Mouse (Mus musculus) heart, embryonic 16.5 days (tissue): Measurements from ENCODE around the gene Clmp. TPM values are rescaled to one million over a fixed set of nuclear protein-coding genes. Genes with fewer than 3 reads are reported as not detected.

Source experiments
- ATAC-seq: fragments of 200-750 bp; cut with Nextera tagmentation; replicated peaks from 2 replicates; pipeline ENCODE4 v1.8.0; 2017; ENCODE audit warnings: moderate number of reproducible peaks; ENCODE audit not compliant: insufficient read depth, low FRiP score; ENCODE audit errors: extremely low read depth
- H3K27ac ChIP-seq: fragments of 300-500 bp; sonication (generic); 2 replicates; pipeline ENCODE4 v1.5.1; 2014; ENCODE audit warnings: mild to moderate bottlenecking, low read length, control low read depth, moderate library complexity
- H3K27me3 ChIP-seq: fragments of 300-500 bp; sonication (generic); 2 replicates; pipeline ENCODE4 v1.6.1; 2014; ENCODE audit warnings: low read length, mixed read lengths; ENCODE audit not compliant: control insufficient read depth, insufficient read depth
- H3K36me3 ChIP-seq: fragments of 300-500 bp; sonication (generic); 2 replicates; pipeline ENCODE4 v1.6.1; 2014; ENCODE audit not compliant: control insufficient read depth, insufficient read depth
- H3K4me1 ChIP-seq: fragments of 300-500 bp; sonication (generic); 2 replicates; pipeline ENCODE4 v1.6.1; 2014; ENCODE audit warnings: low read length, mixed read lengths; ENCODE audit not compliant: control insufficient read depth, insufficient read depth
- H3K4me2 ChIP-seq: fragments of 300-500 bp; sonication (generic); 2 replicates; pipeline ENCODE4 v1.6.1; 2014; ENCODE audit warnings: low read depth, mild to moderate bottlenecking, control low read depth, low read length
- H3K4me3 ChIP-seq: fragments of 300-500 bp; sonication (generic); 2 replicates; pipeline ENCODE4 v1.5.1; 2014; ENCODE audit warnings: mild to moderate bottlenecking, control low read depth, low read length
- H3K9ac ChIP-seq: fragments of 300-500 bp; sonication (generic); 2 replicates; pipeline ENCODE4 v1.6.1; 2014; ENCODE audit warnings: low read length, control low read depth
- H3K9me3 ChIP-seq: fragments of 300-500 bp; sonication (generic); replicated peaks from 2 replicates; pipeline ENCODE4 v1.6.1; 2016; ENCODE audit warnings: low read length; ENCODE audit not compliant: control insufficient read depth
- WGBS: fragments of 180-500 bp; shearing (Covaris S2); extraction: QIAGEN DNeasy Blood & Tissue Kit; methylation state at CpG from one replicate; pipeline ENCODE4 v1.1.7; 2014; 5-methylcytosine and 5-hydroxymethylcytosine counted together
- polyA plus RNA-seq: library from polyadenylated mRNA; unstranded; fragments of >200 nt; fragmentation: Nextera tagmentation; extraction: Ambion mirVana; gene quantifications from 2 replicates; pipeline ENCODE4 v1.2.1, GENCODE M21; 2015

Gene Clmp
- polyA plus RNA-seq, 1 experiment from 2014 or later, result 7.4 TPM

- under 1% methylated on average over 23 of the region's 23 CpGs for WGBS
- Histone ChIP-seq H3K27ac (peak overlapping the region; percentile 83), H3K4me2 (peak overlapping the region; percentile 99), H3K4me1 (no peaks in the 10 kb centered on the region; the same call in 1 of the 2 replicates), H3K9me3 (no peaks in the 10 kb centered on the region), H3K36me3 (no peaks in the 10 kb centered on the region), H3K4me3 (peak overlapping the region; percentile 69), H3K9ac (peak overlapping the region; percentile 81), H3K27me3 (peaks cover 23% of the 10 kb centered on the region)
- peak; percentile 35 for ATAC-seq
Measured at GRCm38 (mm10) chr9:40686421-40686899, 698 bp downstream of the Clmp start.

GRCm38 (mm10) chr9:40687053-40687452 is 1.3 kb downstream of the Clmp start:
- Histone ChIP-seq H3K36me3 (no peaks in the 10 kb centered on the region), H3K4me2 (peak overlapping the region; percentile 99), H3K9ac (peak overlapping the region; percentile 81), H3K27me3 (peaks cover 23% of the 10 kb centered on the region), H3K9me3 (no peaks in the 10 kb centered on the region), H3K4me1 (no peaks in the 10 kb centered on the region; the same call in 1 of the 2 replicates), H3K4me3 (peak overlapping the region; percentile 69), H3K27ac (peak overlapping the region; percentile 83)
- 65% methylated on average over 5 of the region's 5 CpGs for WGBS
- no peak for ATAC-seq

DNA sequence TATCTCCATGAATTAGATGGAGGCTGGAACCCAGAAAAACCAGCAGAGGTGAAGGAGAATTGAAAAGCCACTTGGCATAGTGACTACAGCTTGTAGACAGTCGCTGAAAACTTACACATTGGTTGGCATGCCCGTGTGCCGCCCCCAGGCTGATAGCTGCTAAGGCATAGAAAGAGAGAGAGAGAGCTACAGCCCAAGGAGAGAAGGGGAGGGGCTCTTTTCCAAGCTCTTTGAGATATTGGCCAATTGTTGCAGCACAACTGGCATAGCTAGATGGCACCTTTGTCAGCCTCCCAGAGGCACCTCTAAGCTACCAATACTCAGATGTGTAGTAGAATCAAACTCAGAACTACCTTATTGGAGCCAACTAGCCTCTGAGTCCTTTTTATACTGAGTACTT is 1.8 kb downstream of the Clmp start:
- peak overlapping the region; percentile 99 for H3K4me2 ChIP-seq
- no peak overlapping the region for H3K27ac ChIP-seq
- ATAC-seq, result no peak
- WGBS, result 49% methylated on average over 3 of the region's 3 CpGs
- H3K36me3 ChIP-seq, result no peaks in the 10 kb centered on the region
- no peaks in the 10 kb centered on the region; the same call in 1 of the 2 replicates for H3K4me1 ChIP-seq
- H3K9me3 ChIP-seq, result no peaks in the 10 kb centered on the region
- peaks cover 23% of the 10 kb centered on the region for H3K27me3 ChIP-seq
- H3K4me3 ChIP-seq, result peak overlapping the region; percentile 69
- H3K9ac ChIP-seq, result no peak overlapping the region

DNA sequence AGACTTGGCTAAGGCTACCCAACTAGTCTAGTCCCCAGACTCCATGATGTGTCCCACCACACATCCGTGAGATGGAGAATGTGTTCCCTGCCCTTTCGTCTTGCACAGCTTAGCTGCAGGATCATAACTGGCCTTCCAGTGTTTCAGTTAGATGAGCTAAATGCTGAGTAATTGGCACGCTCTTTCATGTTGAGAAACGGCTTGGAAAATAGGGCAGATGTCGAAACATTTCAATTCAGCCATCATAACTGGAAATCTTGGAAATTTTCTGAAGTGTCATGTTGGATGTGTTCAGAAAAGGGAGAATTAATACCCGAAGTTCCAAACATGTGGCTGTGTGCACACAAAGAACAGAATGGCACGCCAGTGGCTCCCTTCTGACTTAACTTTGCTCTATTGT is 4.7 kb downstream of the Clmp start:
- Histone ChIP-seq H3K9me3 (no peaks in the 10 kb centered on the region), H3K27me3 (peaks cover 23% of the 10 kb centered on the region), H3K4me1 (peaks cover 5% of the 10 kb centered on the region; the same call in 1 of the 2 replicates), H3K27ac (no peak overlapping the region), H3K36me3 (no peaks in the 10 kb centered on the region), H3K4me3 (no peak overlapping the region), H3K4me2 (no peak overlapping the region), H3K9ac (no peak overlapping the region)
- ATAC-seq, result no peak
- 82% methylated on average over 7 of the region's 7 CpGs for WGBS

DNA sequence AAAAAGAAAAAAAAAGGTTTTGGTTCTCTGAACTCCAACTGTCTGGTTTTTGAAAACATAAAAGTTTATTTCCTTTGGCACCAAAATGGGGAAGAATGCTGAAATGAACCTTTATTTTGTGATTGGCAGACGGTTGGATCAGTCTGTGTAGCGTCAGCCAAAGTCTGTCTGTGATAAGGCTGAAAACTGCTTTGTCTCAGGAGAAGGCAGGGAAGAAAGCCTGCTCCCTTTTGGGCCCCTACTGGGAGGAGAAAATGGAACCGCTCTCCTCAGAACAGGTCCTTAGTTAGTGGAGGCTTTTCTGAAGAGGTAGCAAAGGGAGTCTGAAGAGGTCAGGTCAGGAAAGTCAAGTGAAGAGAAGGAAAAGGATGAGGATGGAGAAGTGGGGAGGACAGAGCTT is 7.3 kb downstream of the Clmp start:
- peaks cover 5% of the 10 kb centered on the region; the same call in 1 of the 2 replicates for H3K4me1 ChIP-seq
- 32% methylated on average over 3 of the region's 3 CpGs for WGBS
- ATAC-seq, result no peak
- H3K27me3 ChIP-seq, result no peaks in the 10 kb centered on the region
- no peaks in the 10 kb centered on the region for H3K9me3 ChIP-seq
- no peak overlapping the region for H3K9ac ChIP-seq
- no peaks in the 10 kb centered on the region for H3K36me3 ChIP-seq
- peak overlapping the region; percentile 38; the same call in 1 of the 2 replicates for H3K27ac ChIP-seq
- no peak overlapping the region for H3K4me3 ChIP-seq
- H3K4me2 ChIP-seq, result no peak overlapping the region

GRCm38 (mm10) chr9:40693768-40694167 is 8.0 kb downstream of the Clmp start:
- H3K9ac ChIP-seq, result no peak overlapping the region
- 59% methylated on average over 5 of the region's 5 CpGs for WGBS
- no peaks in the 10 kb centered on the region for H3K9me3 ChIP-seq
- H3K27me3 ChIP-seq, result no peaks in the 10 kb centered on the region
- H3K4me3 ChIP-seq, result no peak overlapping the region
- peaks cover 5% of the 10 kb centered on the region; the same call in 1 of the 2 replicates for H3K4me1 ChIP-seq
- no peak for ATAC-seq
- no peaks in the 10 kb centered on the region for H3K36me3 ChIP-seq
- no peak overlapping the region; the same call in 1 of the 2 replicates for H3K27ac ChIP-seq
- no peak overlapping the region for H3K4me2 ChIP-seq

DNA sequence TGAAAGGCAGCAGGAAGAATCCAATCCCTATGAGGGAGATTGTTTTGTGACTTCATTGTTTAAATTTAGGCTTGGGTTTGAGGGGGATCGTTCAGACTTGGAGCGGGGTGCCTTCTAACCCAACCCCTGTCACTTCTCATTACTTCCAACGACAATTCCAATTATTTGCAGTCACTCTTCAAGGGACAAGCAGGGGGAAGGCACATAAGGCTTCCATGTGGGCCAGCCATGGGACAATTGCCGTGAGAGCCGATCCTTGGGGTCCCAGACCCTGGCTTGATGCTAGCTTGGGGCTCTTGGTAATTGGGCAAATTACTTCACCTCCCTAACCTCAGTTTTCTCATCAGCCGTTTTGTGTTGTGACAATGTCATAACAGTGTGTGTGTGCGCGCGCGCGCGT is 8.5 kb downstream of the Clmp start:
- no peak overlapping the region for H3K27ac ChIP-seq

GRCm38 (mm10) chr9:40696086-40696485 is 10.3 kb downstream of the Clmp start:
- H3K9ac ChIP-seq, result no peak overlapping the region
- no peak overlapping the region for H3K4me2 ChIP-seq
- ATAC-seq, result no peak
- no peak overlapping the region for H3K4me3 ChIP-seq
- no peak overlapping the region for H3K27ac ChIP-seq
- peaks cover 5% of the 10 kb centered on the region; the same call in 1 of the 2 replicates for H3K4me1 ChIP-seq
- H3K9me3 ChIP-seq, result no peaks in the 10 kb centered on the region
- WGBS, result 77% methylated on average over 4 of the region's 4 CpGs
- no peaks in the 10 kb centered on the region for H3K27me3 ChIP-seq
- no peaks in the 10 kb centered on the region for H3K36me3 ChIP-seq

More for the DNA sequence above, 8.5 kb downstream of the Clmp start:
- Histone ChIP-seq H3K9me3 (no peaks in the 10 kb centered on the region), H3K4me2 (no peak overlapping the region), H3K4me1 (peaks cover 5% of the 10 kb centered on the region; the same call in 1 of the 2 replicates), H3K27me3 (no peaks in the 10 kb centered on the region), H3K9ac (no peak overlapping the region), H3K4me3 (no peak overlapping the region), H3K36me3 (no peaks in the 10 kb centered on the region)
- ATAC-seq, result no peak
- WGBS, result 79% methylated on average over 12 of the region's 12 CpGs

- Histone ChIP-seq H3K27me3 (no peaks in the 10 kb centered on the region), H3K4me1 (no peaks in the 10 kb centered on the region), H3K27ac (no peak overlapping the region), H3K4me2 (no peak overlapping the region), H3K9me3 (no peaks in the 10 kb centered on the region), H3K9ac (no peak overlapping the region), H3K4me3 (no peak overlapping the region), H3K36me3 (no peaks in the 10 kb centered on the region)
- 84% methylated on average over 3 of the region's 3 CpGs for WGBS
- no peak for ATAC-seq
Measured at GRCm38 (mm10) chr9:40699194-40699593, 13.4 kb downstream of the Clmp start.
